Mouse (Mus musculus) megakaryocyte, embryonic 14.5 days (primary cell): ENCODE measurements around the gene Cep85l.

Experiments used
- FLI1 ChIP-seq: IDR thresholded peaks from 2 replicates; pipeline ENCODE4 v1.6.1; 2012; ENCODE audit warnings: low read length, inconsistent platforms, mixed read lengths
- GATA1 ChIP-seq: IDR thresholded peaks from 3 replicates; pipeline ENCODE4 v1.6.1; 2012; ENCODE audit warnings: mixed read lengths, low read length, inconsistent platforms, borderline replicate concordance

GRCm38 (mm10) chr10:53349254-53349653 is 30.5 kb downstream of the Cep85l start:
- TF ChIP-seq FLI1 (no peak), GATA1 (no peak)
